Mouse (Mus musculus): Measurements from ENCODE around the gene Bcl7c. TPM values are rescaled to one million over a fixed set of nuclear protein-coding genes. Genes with fewer than 3 reads are reported as not detected.

Gene Bcl7c
- polyA plus RNA-seq, 1 experiment: 21.2 TPM

Other genes starting within 250 kb of the Bcl7c start
- gene Prr14, start 249.3 kb downstream of the Bcl7c start, polyA plus RNA-seq (2012; rRNA removed): 52.6 and 58.8 TPM in 2 replicates
- gene Fbrs, start 229.7 kb downstream of the Bcl7c start, polyA plus RNA-seq (2012; rRNA removed): 15.3 and 27.5 TPM in 2 replicates
- gene Srcap, start 196.9 kb downstream of the Bcl7c start, polyA plus RNA-seq (2012; rRNA removed): 14.9 and 16.8 TPM in 2 replicates
- gene Gm42715, start 189.3 kb downstream of the Bcl7c start, polyA plus RNA-seq (2012; rRNA removed): 8.9 and 12.1 TPM in 2 replicates
- 0.18 TPM in 1 of 2 replicates, not detected in the other for gene Tmem265, start 147.5 kb downstream of the Bcl7c start, polyA plus RNA-seq (2012; rRNA removed)
- gene Phkg2, start 135.6 kb downstream of the Bcl7c start, polyA plus RNA-seq (2012; rRNA removed): 65.7 and 72.1 TPM in 2 replicates
- 16.9 and 18.8 TPM in 2 replicates for gene Ccdc189, start 120.3 kb downstream of the Bcl7c start, polyA plus RNA-seq (2012; rRNA removed)
- gene Rnf40, start 120.2 kb downstream of the Bcl7c start, polyA plus RNA-seq (2012; rRNA removed): 29.2 and 32.8 TPM in 2 replicates
- 14.6 and 18.1 TPM in 2 replicates for gene Zfp629, start 93.1 kb downstream of the Bcl7c start, polyA plus RNA-seq (2012; rRNA removed)
- gene Ctf1, start 3.8 kb upstream of the Bcl7c start, polyA plus RNA-seq (2012; rRNA removed): 21.0 and 35.9 TPM in 2 replicates
- gene Ctf2, start 23.2 kb upstream of the Bcl7c start, polyA plus RNA-seq (2012; rRNA removed): not detected in 2 replicates
- 25.7 and 26.8 TPM in 2 replicates for gene Fbxl19, start 35.6 kb upstream of the Bcl7c start, polyA plus RNA-seq (2012; rRNA removed)
- 27.1 and 37.9 TPM in 2 replicates for gene Orai3, start 60.9 kb upstream of the Bcl7c start, polyA plus RNA-seq (2012; rRNA removed)
- 7.6 and 11.8 TPM in 2 replicates for gene Setd1a, start 67.7 kb upstream of the Bcl7c start, polyA plus RNA-seq (2012; rRNA removed)
- gene Gm49388, start 76.7 kb upstream of the Bcl7c start, polyA plus RNA-seq (2012; rRNA removed): not detected in 2 replicates
- gene Hsd3b7, start 91.7 kb upstream of the Bcl7c start, polyA plus RNA-seq (2012; rRNA removed): 103 and 120 TPM in 2 replicates
- gene Stx4a, start 115.4 kb upstream of the Bcl7c start, polyA plus RNA-seq (2012; rRNA removed): 76.2 and 82.5 TPM in 2 replicates
- gene Stx1b, start 115.6 kb upstream of the Bcl7c start, polyA plus RNA-seq (2012; rRNA removed): 16.6 and 24.0 TPM in 2 replicates
- 18.3 and 22.8 TPM in 2 replicates for gene Zfp646, start 167.3 kb upstream of the Bcl7c start, polyA plus RNA-seq (2012; rRNA removed)
- gene Zfp668, start 167.9 kb upstream of the Bcl7c start, polyA plus RNA-seq (2012; rRNA removed): 5.9 and 8.2 TPM in 2 replicates
- gene Prss53, start 182.0 kb upstream of the Bcl7c start, polyA plus RNA-seq (2012; rRNA removed): 1.9 and 2.6 TPM in 2 replicates
- gene Gm21974, start 186.5 kb upstream of the Bcl7c start, polyA plus RNA-seq (2012; rRNA removed): not detected in 2 replicates
- 246 and 309 TPM in 2 replicates for gene Vkorc1, start 186.7 kb upstream of the Bcl7c start, polyA plus RNA-seq (2012; rRNA removed)
- 118 and 137 TPM in 2 replicates for gene Bckdk, start 195.1 kb upstream of the Bcl7c start, polyA plus RNA-seq (2012; rRNA removed)
- gene Kat8, start 203.6 kb upstream of the Bcl7c start, polyA plus RNA-seq (2012; rRNA removed): 15.9 and 16.4 TPM in 2 replicates
- 80.4 and 83.4 TPM in 2 replicates for gene Prss8, start 221.2 kb upstream of the Bcl7c start, polyA plus RNA-seq (2012; rRNA removed)
- gene Prss36, start 237.8 kb upstream of the Bcl7c start, polyA plus RNA-seq (2012; rRNA removed): 23.6 and 29.7 TPM in 2 replicates

All from gonadal fat pad, adult 2 months (tissue).